Mouse (Mus musculus): ENCODE data around the gene Gm10282. TPM values are rescaled to one million over a fixed set of nuclear protein-coding genes. Genes with fewer than 3 reads are reported as not detected.

The Gm10282 gene
- polyA plus RNA-seq, 1 experiment from 2014 or later = 20.1 TPM

GRCm38 (mm10) chr8:72267106-72267505 lies 38.0 kb downstream of the Gm10282 start:
- Histone ChIP-seq H3K9ac (no peak overlapping the region), H3K4me3 (no peak overlapping the region), H3K4me2 (no peak overlapping the region), H3K9me3 (no peaks in the 10 kb centered on the region), H3K36me3 (no peaks in the 10 kb centered on the region), H3K4me1 (no peaks in the 10 kb centered on the region), H3K27ac (no peak overlapping the region), H3K27me3 (no peaks in the 10 kb centered on the region)
- no peak for ATAC-seq (ENCODE audit: insufficient number of reproducible peaks, low FRiP score, low TSS enrichment, low read depth)
- 95% methylated on average over 8 of the region's 8 CpGs for WGBS

- Histone ChIP-seq H3K27me3 (no peaks in the 10 kb centered on the region), H3K4me1 (no peaks in the 10 kb centered on the region), H3K9me3 (no peaks in the 10 kb centered on the region), H3K27ac (no peak overlapping the region), H3K36me3 (no peaks in the 10 kb centered on the region), H3K9ac (no peak overlapping the region), H3K4me2 (no peak overlapping the region), H3K4me3 (no peak overlapping the region)
- no peak for ATAC-seq (ENCODE audit: insufficient number of reproducible peaks, low FRiP score, low TSS enrichment, low read depth)
Observed at GRCm38 (mm10) chr8:72266671-72267070, 38.4 kb downstream of the Gm10282 start.

GRCm38 (mm10) chr8:72265342-72265741 lies 39.7 kb downstream of the Gm10282 start:
- Histone ChIP-seq H3K4me3 (no peak overlapping the region), H3K4me2 (no peak overlapping the region), H3K27me3 (no peaks in the 10 kb centered on the region), H3K27ac (no peak overlapping the region), H3K9me3 (no peaks in the 10 kb centered on the region), H3K36me3 (no peaks in the 10 kb centered on the region), H3K9ac (no peak overlapping the region), H3K4me1 (peaks cover 5% of the 10 kb centered on the region)
- no peak for ATAC-seq (ENCODE audit: insufficient number of reproducible peaks, low FRiP score, low TSS enrichment, low read depth)
- 44% methylated on average over 4 of the region's 7 CpGs for WGBS

GRCm38 (mm10) chr8:72263451-72263850 lies 41.6 kb downstream of the Gm10282 start:
- H3K9me3 ChIP-seq = no peaks in the 10 kb centered on the region

GRCm38 (mm10) chr8:72262756-72263155 lies 42.3 kb downstream of the Gm10282 start:
- H3K4me2 ChIP-seq = no peak overlapping the region
- H3K27ac ChIP-seq = no peak overlapping the region
- no peaks in the 10 kb centered on the region for H3K36me3 ChIP-seq
- 83% methylated on average over 2 of the region's 2 CpGs for WGBS
- no peak for ATAC-seq (ENCODE audit: insufficient number of reproducible peaks, low FRiP score, low TSS enrichment, low read depth)
- no peak overlapping the region for H3K4me3 ChIP-seq
- no peak overlapping the region for H3K9ac ChIP-seq
- H3K27me3 ChIP-seq = no peaks in the 10 kb centered on the region
- peaks cover 5% of the 10 kb centered on the region for H3K4me1 ChIP-seq
- no peaks in the 10 kb centered on the region for H3K9me3 ChIP-seq

More at GRCm38 (mm10) chr8:72263451-72263850, 41.6 kb downstream of the Gm10282 start:
- Histone ChIP-seq H3K4me3 (no peak overlapping the region), H3K27me3 (no peaks in the 10 kb centered on the region), H3K9ac (no peak overlapping the region), H3K27ac (no peak overlapping the region), H3K4me2 (no peak overlapping the region), H3K4me1 (peaks cover 5% of the 10 kb centered on the region), H3K36me3 (no peaks in the 10 kb centered on the region)
- ATAC-seq (ENCODE audit: insufficient number of reproducible peaks, low FRiP score, low TSS enrichment, low read depth) = no peak
- WGBS = 63% methylated on average over 7 of the region's 7 CpGs

- no peak overlapping the region for H3K4me2 ChIP-seq
- no peaks in the 10 kb centered on the region for H3K9me3 ChIP-seq
- H3K36me3 ChIP-seq = peaks cover 2% of the 10 kb centered on the region; the same call in 1 of the 2 replicates
- no peaks in the 10 kb centered on the region for H3K27me3 ChIP-seq
- no peak overlapping the region for H3K4me3 ChIP-seq
- H3K9ac ChIP-seq = no peak overlapping the region
- ATAC-seq (ENCODE audit: insufficient number of reproducible peaks, low FRiP score, low TSS enrichment, low read depth) = no peak
- peaks cover 5% of the 10 kb centered on the region for H3K4me1 ChIP-seq
- H3K27ac ChIP-seq = no peak overlapping the region
- 51% methylated on average over 5 of the region's 5 CpGs for WGBS
Observed at GRCm38 (mm10) chr8:72261872-72262271, 43.2 kb downstream of the Gm10282 start.

GRCm38 (mm10) chr8:72261431-72261830 lies 43.6 kb downstream of the Gm10282 start:
- Histone ChIP-seq H3K4me3 (no peak overlapping the region), H3K27ac (no peak overlapping the region), H3K36me3 (peaks cover 6% of the 10 kb centered on the region; the same call in 1 of the 2 replicates), H3K4me2 (no peak overlapping the region), H3K4me1 (peaks cover 5% of the 10 kb centered on the region), H3K9me3 (no peaks in the 10 kb centered on the region), H3K27me3 (no peaks in the 10 kb centered on the region), H3K9ac (no peak overlapping the region)
- no peak for ATAC-seq (ENCODE audit: insufficient number of reproducible peaks, low FRiP score, low TSS enrichment, low read depth)

- H3K27ac ChIP-seq = no peak overlapping the region
- H3K4me1 ChIP-seq = peaks cover 5% of the 10 kb centered on the region
- no peak overlapping the region for H3K4me2 ChIP-seq
- WGBS = 34% methylated on average over 2 of the region's 2 CpGs
- peaks cover 6% of the 10 kb centered on the region; the same call in 1 of the 2 replicates for H3K36me3 ChIP-seq
- H3K4me3 ChIP-seq = no peak overlapping the region
- H3K9me3 ChIP-seq = no peaks in the 10 kb centered on the region
- no peak overlapping the region for H3K9ac ChIP-seq
- no peaks in the 10 kb centered on the region for H3K27me3 ChIP-seq
- no peak for ATAC-seq (ENCODE audit: insufficient number of reproducible peaks, low FRiP score, low TSS enrichment, low read depth)
Observed at GRCm38 (mm10) chr8:72261019-72261418, 44.0 kb downstream of the Gm10282 start.

GRCm38 (mm10) chr8:72260585-72260984 lies 44.5 kb downstream of the Gm10282 start:
- H3K9me3 ChIP-seq = no peaks in the 10 kb centered on the region
- no peak overlapping the region for H3K4me2 ChIP-seq
- H3K36me3 ChIP-seq = peaks cover 8% of the 10 kb centered on the region
- H3K9ac ChIP-seq = no peak overlapping the region
- H3K4me3 ChIP-seq = no peak overlapping the region
- 31% methylated on average over 4 of the region's 4 CpGs for WGBS
- ATAC-seq (ENCODE audit: insufficient number of reproducible peaks, low FRiP score, low TSS enrichment, low read depth) = no peak
- no peaks in the 10 kb centered on the region for H3K27me3 ChIP-seq
- peaks cover 5% of the 10 kb centered on the region for H3K4me1 ChIP-seq
- H3K27ac ChIP-seq = no peak overlapping the region

- Histone ChIP-seq H3K27ac (no peak overlapping the region), H3K36me3 (peaks cover 15% of the 10 kb centered on the region), H3K9ac (no peak overlapping the region), H3K27me3 (no peaks in the 10 kb centered on the region), H3K4me3 (no peak overlapping the region), H3K9me3 (no peaks in the 10 kb centered on the region), H3K4me2 (no peak overlapping the region), H3K4me1 (peaks cover 5% of the 10 kb centered on the region)
- no peak for ATAC-seq (ENCODE audit: insufficient number of reproducible peaks, low FRiP score, low TSS enrichment, low read depth)
- 65% methylated on average over 2 of the region's 2 CpGs for WGBS
Observed at GRCm38 (mm10) chr8:72259862-72260261, 45.2 kb downstream of the Gm10282 start.

- Histone ChIP-seq H3K36me3 (peaks cover 33% of the 10 kb centered on the region), H3K9me3 (no peaks in the 10 kb centered on the region), H3K27me3 (no peaks in the 10 kb centered on the region), H3K4me2 (no peak overlapping the region), H3K9ac (no peak overlapping the region), H3K4me3 (no peak overlapping the region), H3K27ac (no peak overlapping the region), H3K4me1 (peaks cover 5% of the 10 kb centered on the region)
- ATAC-seq (ENCODE audit: insufficient number of reproducible peaks, low FRiP score, low TSS enrichment, low read depth) = no peak
- 81% methylated on average over 1 of the region's 1 CpGs for WGBS
Observed at GRCm38 (mm10) chr8:72257902-72258238, 47.2 kb downstream of the Gm10282 start.

GRCm38 (mm10) chr8:72257171-72257901 lies 47.7 kb downstream of the Gm10282 start:
- ATAC-seq (ENCODE audit: insufficient number of reproducible peaks, low FRiP score, low TSS enrichment, low read depth) = no peak
- no peak overlapping the region for H3K4me3 ChIP-seq
- peaks cover 5% of the 10 kb centered on the region for H3K4me1 ChIP-seq
- 53% methylated on average over 7 of the region's 7 CpGs for WGBS
- H3K36me3 ChIP-seq = peaks cover 39% of the 10 kb centered on the region
- H3K27me3 ChIP-seq = no peaks in the 10 kb centered on the region
- no peaks in the 10 kb centered on the region for H3K9me3 ChIP-seq
- no peak overlapping the region for H3K27ac ChIP-seq
- H3K4me2 ChIP-seq = no peak overlapping the region
- H3K9ac ChIP-seq = no peak overlapping the region
